Comparison of ENCODE assay signal across 9 mouse cellular contexts in genomic region chr2:173264467-173265128, GRCm38 (mm10). TPM values are rescaled to one million over a fixed set of nuclear protein-coding genes. Genes with fewer than 3 reads are reported as not detected.
DNase-seq lines count a peak whose midpoint lies in the region; ATAC-seq and TF ChIP-seq lines count a peak whose summit lies in the region.
"Had no signal": no experiment of that assay in that cellular context is flagged by ENCODE, and none has a peak within 500 bp of the region (broad histone marks: within the 10 kb centered on the region; RNA-seq: fewer than 3 reads in every experiment).

No protein-coding gene starts in this region.

- DNase-seq in cerebellum, postnatal 14 days = peak; percentile 73 to 77
- no peak for DNase-seq in cerebellum, adult 11-12 months
- DNase-seq in forebrain, embryonic 10.5 days (ENCODE audit: extremely low spot score, low spot score) = peak; percentile 49
- no peak for DNase-seq in urinary bladder, postnatal 4 days (ENCODE audit: low spot score in 2 of 2)

- WGBS in forebrain, embryonic 10.5 days = 25% methylated on average over 13 of the region's 13 CpGs
- WGBS in intestine, embryonic 16.5 days = 30% methylated on average over 13 of the region's 13 CpGs
- WGBS in stomach, embryonic 15.5 days = 31% methylated on average over 13 of the region's 13 CpGs

- no peaks in the 10 kb centered on the region for H3K9me3 ChIP-seq in forebrain, embryonic 10.5 days
- H3K9me3 ChIP-seq in intestine, embryonic 16.5 days (ENCODE audit: control insufficient read depth, low read length) = no peaks in the 10 kb centered on the region
- H3K9me3 ChIP-seq in stomach, embryonic 15.5 days = no peaks in the 10 kb centered on the region

- ATAC-seq in intestine, embryonic 16.5 days = peak; percentile 62
- peak; percentile 59 for ATAC-seq in megakaryocyte-erythroid progenitor cell, adult 5-6 weeks (replicated peaks; ENCODE audit: low FRiP score, low TSS enrichment, poor library complexity, severe bottlenecking)
- ATAC-seq in stomach, embryonic 15.5 days (ENCODE audit: insufficient read depth, low FRiP score, low read depth) = peak; percentile 32

- H3K9ac ChIP-seq in intestine, embryonic 16.5 days (ENCODE audit: low read depth, low read length) = peak overlapping the region; percentile 27
- H3K9ac ChIP-seq in stomach, embryonic 15.5 days = no peak overlapping the region

- H3K4me2 ChIP-seq in intestine, embryonic 16.5 days (ENCODE audit: low read depth, low read length) = peak overlapping the region; percentile 11; the same call in 1 of the 2 replicates
- H3K4me2 ChIP-seq in stomach, embryonic 15.5 days = 0 out of 2 replicates have a peak overlapping the region, but pooled peaks have one; percentile 2

- H3K79me3 ChIP-seq in C2C12 (ENCODE audit: low read depth) = peaks cover 76% of the 10 kb centered on the region

- H3K4me1 ChIP-seq in forebrain, embryonic 10.5 days = peaks cover 75% of the 10 kb centered on the region
- H3K4me1 ChIP-seq in intestine, embryonic 16.5 days (ENCODE audit: control insufficient read depth, insufficient read depth, low read length) = peaks cover 73% of the 10 kb centered on the region
- H3K4me1 ChIP-seq in stomach, embryonic 15.5 days = peaks cover 88% of the 10 kb centered on the region

- TF ChIP-seq CTCF in C2C12 (IDR thresholded peaks at IDR 0.05; ENCODE audit: control insufficient read depth, insufficient read depth, insufficient read length) = no peak

- H3K27me3 ChIP-seq in C2C12 (ENCODE audit: control insufficient read depth, insufficient read depth, insufficient read length) = no peaks in the 10 kb centered on the region
- H3K27me3 ChIP-seq in forebrain, embryonic 10.5 days (ENCODE audit: poor library complexity, severe bottlenecking) = peaks cover 22% of the 10 kb centered on the region; the same call in 1 of the 2 replicates
- no peaks in the 10 kb centered on the region for H3K27me3 ChIP-seq in intestine, embryonic 16.5 days (replicated peaks; ENCODE audit: control insufficient read depth, insufficient read depth, low read length)
- no peaks in the 10 kb centered on the region for H3K27me3 ChIP-seq in stomach, embryonic 15.5 days (replicated peaks)

- H3K4me3 ChIP-seq in C2C12 (ENCODE audit: insufficient read depth, poor library complexity, severe bottlenecking) = no peak overlapping the region
- no peak overlapping the region for H3K4me3 ChIP-seq in forebrain, embryonic 10.5 days
- H3K4me3 ChIP-seq in intestine, embryonic 16.5 days (ENCODE audit: low read length) = no peak overlapping the region
- no peak overlapping the region for H3K4me3 ChIP-seq in stomach, embryonic 15.5 days (replicated peaks)

- H3K79me2 ChIP-seq in C2C12 (ENCODE audit: control insufficient read depth, insufficient read depth) = peaks cover 96% of the 10 kb centered on the region

- H3K27ac ChIP-seq in forebrain, embryonic 10.5 days = peak overlapping the region; percentile 48; the same call in 1 of the 2 replicates
- H3K27ac ChIP-seq in intestine, embryonic 16.5 days (ENCODE audit: low read length) = peak overlapping the region; percentile 20; the same call in 1 of the 2 replicates
- peak overlapping the region; percentile 62 for H3K27ac ChIP-seq in stomach, embryonic 15.5 days

- H3K36me3 ChIP-seq in C2C12 (ENCODE audit: control insufficient read depth, insufficient read depth) = peaks cover 26% of the 10 kb centered on the region
- H3K36me3 ChIP-seq in forebrain, embryonic 10.5 days (replicated peaks) = no peaks in the 10 kb centered on the region
- no peaks in the 10 kb centered on the region for H3K36me3 ChIP-seq in intestine, embryonic 16.5 days (ENCODE audit: control insufficient read depth, insufficient read depth, low read length)
- no peaks in the 10 kb centered on the region for H3K36me3 ChIP-seq in stomach, embryonic 15.5 days

- peak overlapping the region; percentile 28 for H3ac ChIP-seq in C2C12 (ENCODE audit: control insufficient read depth, insufficient read length, low read depth)

TF ChIP-seq in C2C12, 6 proteins besides CTCF, POLR2A, EP300 and RAD21:
- TF ChIP-seq USF1 (IDR thresholded peaks at IDR 0.05; ENCODE audit: low read depth) (no peak), CEBPB (IDR thresholded peaks at IDR 0.05; ENCODE audit: low read depth) (no peak), MAX (IDR thresholded peaks at IDR 0.05) (peak; percentile 77), MYOG (IDR thresholded peaks at IDR 0.05; ENCODE audit: control insufficient read depth, extremely low read depth, insufficient read length) (no peak), FOSL1 (IDR thresholded peaks at IDR 0.05; ENCODE audit: insufficient read depth, low read length, poor library complexity, severe bottlenecking) (no peak), MYOD1 (IDR thresholded peaks at IDR 0.05; ENCODE audit: control insufficient read depth, insufficient read length, low read depth) (peak; percentile 84)

RNA-seq across cellular contexts. Expression of gene Pmepa1, which starts 11.7 kb away (rescaled TPM):
- polyA plus RNA-seq in C2C12 (2012; fragmentation: generic; extraction: Trizol) = 180 TPM
- polyA plus RNA-seq in forebrain, embryonic 10.5 days (2016; fragmentation: Nextera tagmentation; extraction: Ambion mirVana) = 1.3 and 1.8 TPM in 2 replicates
- polyA plus RNA-seq in intestine, embryonic 16.5 days (2015; fragmentation: Nextera tagmentation; extraction: Ambion mirVana) = 4.4 and 4.6 TPM in 2 replicates
- not detected in 2 replicates for total RNA-seq in megakaryocyte-erythroid progenitor cell, adult 5-6 weeks (2014; fragmentation: Nextera tagmentation)
- total RNA-seq in megakaryocyte-erythroid progenitor cell, adult 5-6 weeks (2017) = 0.52 TPM in 1 of 2 replicates, not detected in the other
- 7.3 and 7.5 TPM in 2 replicates for polyA plus RNA-seq in stomach, embryonic 15.5 days (2015; fragmentation: Nextera tagmentation; extraction: Ambion mirVana)
- total RNA-seq: MEL had no signal

RNA-seq across cellular contexts. Expression of gene Zbp1, which starts 45.9 kb away (rescaled TPM):
- polyA plus RNA-seq in C2C12 (2012; fragmentation: generic; extraction: Trizol) = 0.08 TPM
- polyA plus RNA-seq in forebrain, embryonic 10.5 days (2016; fragmentation: Nextera tagmentation; extraction: Ambion mirVana) = not detected in 2 replicates
- 0.65 and 1.9 TPM in 2 replicates for polyA plus RNA-seq in intestine, embryonic 16.5 days (2015; fragmentation: Nextera tagmentation; extraction: Ambion mirVana)
- 1.3 and 2.5 TPM in 2 replicates for total RNA-seq in megakaryocyte-erythroid progenitor cell, adult 5-6 weeks (2014; fragmentation: Nextera tagmentation)
- 4.8 TPM in 1 of 2 replicates, not detected in the other for total RNA-seq in megakaryocyte-erythroid progenitor cell, adult 5-6 weeks (2017)
- 0.93 and 1.3 TPM in 2 replicates for polyA plus RNA-seq in stomach, embryonic 15.5 days (2015; fragmentation: Nextera tagmentation; extraction: Ambion mirVana)
- total RNA-seq: MEL had no signal

Comparison
In these comparisons a context has a peak if more than half of its experiments do, and no peak if none do; other contexts are left out.
1. DNase-seq: peak in cerebellum, postnatal 14 days (2 of 2) and forebrain, embryonic 10.5 days (single experiment); none in cerebellum, adult 11-12 months (single experiment) and urinary bladder, postnatal 4 days (0 of 2).
2. RNA of gene Pmepa1, which starts 11.7 kb away (polyA plus RNA-seq): 180 TPM in C2C12 (single experiment); 7.3 to 7.5 TPM in stomach, embryonic 15.5 days, 4.4 to 4.6 TPM in intestine, embryonic 16.5 days and 1.3 to 1.8 TPM in forebrain, embryonic 10.5 days; every median in the first group is over 10 times any median in the second.
3. Peak in every context shown above with its lines, with median percentiles within 50 percentile points of each other: H3K27ac ChIP-seq and ATAC-seq.